Mouse (Mus musculus): Measurements from ENCODE around the gene Actr6. TPM values are rescaled to one million over a fixed set of nuclear protein-coding genes. Genes with fewer than 3 reads are reported as not detected.
"Not testable (repeated sequence)": the region's sequence is repeated elsewhere in the genome, so short reads cannot be mapped to it uniquely, and the experiment has no call there.

Gene Actr6
- total RNA-seq, 2 experiments from 2014 or later: 24.3 to 25.8 TPM

DNA sequence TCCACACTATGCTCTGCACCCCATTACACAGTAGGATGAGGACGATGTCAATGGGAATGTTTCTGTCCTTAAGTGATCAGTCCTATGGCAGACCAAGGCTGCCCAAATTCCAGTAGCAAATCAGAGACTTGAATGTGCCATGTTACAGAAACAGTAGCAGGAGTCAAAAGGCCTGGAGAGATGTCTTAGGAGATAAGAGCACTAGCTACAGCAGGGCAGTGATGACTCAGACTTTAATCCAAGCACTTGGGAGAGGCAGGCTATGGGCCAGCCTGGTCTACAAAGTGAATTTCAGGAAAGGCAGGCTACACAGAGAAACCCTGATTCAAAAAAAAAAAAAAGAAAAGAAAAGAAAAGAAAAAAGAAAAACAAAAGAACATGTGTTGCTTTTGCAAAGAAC is 52.6 kb downstream of the Actr6 start:
- DNase-seq: no peak

DNA sequence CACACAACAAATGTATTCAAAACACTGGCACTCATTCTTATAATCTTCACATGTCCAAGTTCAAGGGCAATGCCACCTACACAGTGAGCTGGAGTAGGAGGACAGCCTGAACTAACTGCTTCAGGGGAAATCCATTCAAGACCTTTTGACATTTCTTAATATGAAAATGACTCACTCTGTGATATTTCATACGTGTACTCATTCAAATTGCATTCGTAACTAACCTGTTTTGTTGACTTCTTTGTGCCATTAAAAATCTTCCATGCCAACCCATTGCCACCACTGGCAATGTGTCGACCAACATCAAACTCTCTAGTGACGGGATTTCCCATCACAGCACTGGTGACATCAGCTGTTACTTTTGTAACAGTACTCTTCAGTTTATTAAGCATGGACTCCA is 54.0 kb downstream of the Actr6 start:
- DNase-seq: no peak

DNA sequence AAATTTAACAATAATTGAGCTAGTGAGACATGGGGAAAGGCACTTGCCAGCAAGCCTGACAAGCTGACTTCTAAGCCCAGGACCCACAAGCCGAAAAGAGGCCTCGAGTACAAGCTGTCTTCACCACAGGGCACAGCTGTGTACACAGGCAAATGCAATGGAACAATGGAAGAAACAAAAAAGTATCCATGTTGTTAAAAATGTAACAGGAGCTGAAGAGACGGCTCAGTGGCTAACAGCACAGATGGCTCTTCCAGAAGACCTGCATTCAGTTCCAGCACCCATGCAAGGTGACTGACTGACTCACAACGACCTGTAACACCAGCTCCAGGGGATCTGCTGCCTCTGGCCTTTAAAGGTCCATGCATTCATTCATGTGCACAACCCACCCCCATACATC is 55.5 kb downstream of the Actr6 start:
- no peak for DNase-seq

GRCm38 (mm10) chr10:89670371-89670770 is 61.7 kb downstream of the Actr6 start:
- DNase-seq: not testable (repeated sequence)

- DNase-seq: no peak
Observed at GRCm38 (mm10) chr10:89667571-89667970, 64.5 kb downstream of the Actr6 start.

DNA sequence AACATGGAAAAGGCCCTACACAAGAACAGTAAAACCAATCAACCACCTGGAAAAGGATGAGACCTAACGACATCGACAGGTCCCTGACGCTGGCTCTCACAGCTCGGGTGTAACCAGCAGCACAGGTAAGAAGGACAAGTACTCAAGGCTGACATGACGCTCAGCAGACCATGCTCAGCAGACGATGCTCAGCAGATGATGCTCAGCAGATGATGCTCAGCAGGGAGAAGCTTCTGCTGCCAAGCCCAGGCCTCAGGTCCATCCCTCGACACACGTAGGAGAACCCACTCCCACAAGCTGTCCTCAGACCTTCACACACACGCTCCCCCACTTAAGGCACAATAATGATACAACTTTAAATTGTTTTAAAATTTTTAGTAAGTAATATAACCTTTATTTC is 66.4 kb downstream of the Actr6 start:
- DNase-seq: no peak

DNA sequence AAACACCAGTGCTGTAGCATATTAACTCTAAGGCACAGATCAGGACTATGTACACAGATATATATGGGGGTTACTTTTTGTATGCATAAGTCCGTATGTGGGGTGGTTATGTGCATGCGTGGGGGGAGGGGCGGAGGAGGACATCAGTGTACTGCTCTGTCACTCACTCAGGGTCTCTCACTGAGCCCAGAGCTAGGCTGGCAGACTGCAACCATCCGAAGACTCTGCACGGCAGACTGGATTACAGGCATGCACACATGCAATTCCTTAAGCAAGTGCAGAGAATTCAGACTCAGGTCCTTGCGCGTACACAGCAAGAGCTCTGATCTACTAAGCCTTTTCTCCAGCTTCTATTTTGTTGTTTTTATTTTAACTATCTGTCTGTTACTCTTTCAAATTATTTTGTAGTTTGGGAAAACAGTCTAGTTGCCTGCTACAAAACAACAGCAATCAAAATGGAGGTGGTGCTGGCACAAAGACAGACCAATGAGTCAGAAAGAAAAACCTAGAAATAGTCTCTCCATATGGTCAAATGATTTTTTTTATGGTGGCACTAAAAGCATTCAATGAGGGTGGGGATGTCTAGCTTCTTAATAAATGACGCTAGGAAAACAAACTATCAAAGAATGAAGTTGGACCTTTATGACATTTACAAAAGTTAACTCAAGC is 67.0 kb downstream of the Actr6 start:
- DNase-seq: no peak

Other genes starting within 250 kb of the Actr6 start
- gene Nr1h4, start 198.7 kb downstream of the Actr6 start, total RNA-seq (2021): under 1 TPM in 1 of 2 experiments, not detected in 1; 0.22 TPM
- gene Slc17a8, start 111.0 kb downstream of the Actr6 start, total RNA-seq (2021): 1 to 10 TPM; 3.2 to 3.9 TPM
- 10 to 100 TPM; 27.2 to 28.0 TPM for gene Scyl2, start 46.0 kb downstream of the Actr6 start, total RNA-seq (2021)
- 10 to 100 TPM; 73.9 to 75.0 TPM for gene Uhrf1bp1l, start 12.7 kb upstream of the Actr6 start, total RNA-seq (2021)
- gene Anks1b, start 141.2 kb upstream of the Actr6 start, total RNA-seq (2021): 100 to 1,000 TPM; 492 to 532 TPM

Measured in layer of hippocampus, postnatal 36 days (tissue).